Mouse (Mus musculus) macrophage (primary cell): ENCODE data around the gene Unc5cl. TPM values are rescaled to one million over a fixed set of nuclear protein-coding genes. Genes with fewer than 3 reads are reported as not detected.

ENCODE experiments used
- H3K27ac ChIP-seq: fragments of 350-480 bp; formaldehyde crosslinking; 2 replicates; pipeline ENCODE4 v1.9.0; 2021
- H3K36me3 ChIP-seq: fragments of 350-480 bp; formaldehyde crosslinking; 2 replicates; pipeline ENCODE4 v1.9.0; 2021; ENCODE audit errors: inconsistent target
- H3K4me3 ChIP-seq: fragments of 350-480 bp; formaldehyde crosslinking; 2 replicates; pipeline ENCODE4 v1.9.0; 2021; ENCODE audit errors: inconsistent target
- H3K79me2 ChIP-seq: fragments of 350-480 bp; formaldehyde crosslinking; 2 replicates; pipeline ENCODE4 v1.9.0; 2021; ENCODE audit errors: inconsistent target
- WGBS: methylation state at CpG from one replicate; pipeline ENCODE4 v1.1.7; 2026; ENCODE audit warnings: inconsistent platforms; ENCODE audit not compliant: missing documents; 5-methylcytosine and 5-hydroxymethylcytosine counted together
- polyA plus RNA-seq: library from polyadenylated mRNA; stranded (reverse); fragments of 250-400 nt; gene quantifications from 3 replicates; pipeline ENCODE4 v1.2.4, GENCODE M21; 2018; ENCODE audit warnings: inconsistent platforms

The Unc5cl gene
- polyA plus RNA-seq, 1 experiment from 2014 or later = not detected

GRCm38 (mm10) chr17:48557823-48558715 lies 103.4 kb downstream of the Unc5cl start:
- H3K79me2 ChIP-seq = no peaks in the 10 kb centered on the region
- no peak overlapping the region for H3K4me3 ChIP-seq
- 49% methylated on average over 7 of the region's 7 CpGs for WGBS
- no peak overlapping the region for H3K27ac ChIP-seq
- no peaks in the 10 kb centered on the region for H3K36me3 ChIP-seq

- Histone ChIP-seq H3K4me3 (no peak overlapping the region), H3K27ac (no peak overlapping the region), H3K79me2 (no peaks in the 10 kb centered on the region), H3K36me3 (no peaks in the 10 kb centered on the region)
- WGBS = 93% methylated on average over 8 of the region's 8 CpGs
Observed at GRCm38 (mm10) chr17:48564931-48565330, 110.2 kb downstream of the Unc5cl start.

GRCm38 (mm10) chr17:48569656-48570055 lies 115.0 kb downstream of the Unc5cl start:
- WGBS = 91% methylated on average over 4 of the region's 4 CpGs
- H3K4me3 ChIP-seq = no peak overlapping the region
- no peak overlapping the region for H3K27ac ChIP-seq
- H3K79me2 ChIP-seq = no peaks in the 10 kb centered on the region
- H3K36me3 ChIP-seq = no peaks in the 10 kb centered on the region

GRCm38 (mm10) chr17:48581153-48581552 lies 126.5 kb downstream of the Unc5cl start:
- WGBS = 94% methylated on average over 5 of the region's 5 CpGs

GRCm38 (mm10) chr17:48582486-48582990 lies 127.8 kb downstream of the Unc5cl start:
- H3K4me3 ChIP-seq = no peak overlapping the region
- H3K27ac ChIP-seq = no peak overlapping the region
- no peaks in the 10 kb centered on the region for H3K79me2 ChIP-seq
- WGBS = 63% methylated on average over 14 of the region's 14 CpGs
- H3K36me3 ChIP-seq = no peaks in the 10 kb centered on the region

More at GRCm38 (mm10) chr17:48581153-48581552, 126.5 kb downstream of the Unc5cl start:
- H3K79me2 ChIP-seq = no peaks in the 10 kb centered on the region
- no peak overlapping the region for H3K4me3 ChIP-seq
- H3K27ac ChIP-seq = no peak overlapping the region
- no peaks in the 10 kb centered on the region for H3K36me3 ChIP-seq

GRCm38 (mm10) chr17:48583401-48583800 lies 128.7 kb downstream of the Unc5cl start:
- 89% methylated on average over 11 of the region's 11 CpGs for WGBS
- H3K36me3 ChIP-seq = no peaks in the 10 kb centered on the region
- no peak overlapping the region for H3K27ac ChIP-seq
- no peaks in the 10 kb centered on the region for H3K79me2 ChIP-seq
- H3K4me3 ChIP-seq = no peak overlapping the region

- 3% methylated on average over 14 of the region's 14 CpGs for WGBS
- peak overlapping the region; percentile 11 for H3K4me3 ChIP-seq
- no peak overlapping the region for H3K27ac ChIP-seq
Observed at GRCm38 (mm10) chr17:48585902-48586359, 131.2 kb downstream of the Unc5cl start.

GRCm38 (mm10) chr17:48588674-48589073 lies 134.0 kb downstream of the Unc5cl start:
- Histone ChIP-seq H3K79me2 (no peaks in the 10 kb centered on the region), H3K27ac (no peak overlapping the region), H3K4me3 (no peak overlapping the region), H3K36me3 (no peaks in the 10 kb centered on the region)
- WGBS = 86% methylated on average over 3 of the region's 3 CpGs

More at GRCm38 (mm10) chr17:48585902-48586359, 131.2 kb downstream of the Unc5cl start:
- H3K36me3 ChIP-seq = no peaks in the 10 kb centered on the region
- no peaks in the 10 kb centered on the region for H3K79me2 ChIP-seq

Other genes starting within 250 kb of the Unc5cl start
- 0.24 to 0.77 TPM in 2 of 3 replicates, not detected in the other for gene Trem1, start 222.1 kb upstream of the Unc5cl start, polyA plus RNA-seq
- gene Trem3, start 207.1 kb upstream of the Unc5cl start, polyA plus RNA-seq = 0.42 to 0.67 TPM in 2 of 3 replicates, not detected in the other
- 0.52 to 1.5 TPM (median 1.4 TPM) in 3 replicates for gene Treml4, start 190.6 kb upstream of the Unc5cl start, polyA plus RNA-seq
- 10.8 to 16.6 TPM (median 14.5 TPM) in 3 replicates for gene Treml2, start 155.4 kb upstream of the Unc5cl start, polyA plus RNA-seq
- 36.0 to 70.3 TPM (median 51.1 TPM) in 3 replicates for gene B430306N03Rik, start 138.8 kb upstream of the Unc5cl start, polyA plus RNA-seq
- gene Trem2, start 108.5 kb upstream of the Unc5cl start, polyA plus RNA-seq = 965 to 1,222 TPM (median 1,131 TPM) in 3 replicates
- 2.0 to 2.7 TPM (median 2.4 TPM) in 3 replicates for gene Treml1, start 95.0 kb upstream of the Unc5cl start, polyA plus RNA-seq
- gene Nfya, start 45.0 kb upstream of the Unc5cl start, polyA plus RNA-seq = 75.7 to 108 TPM (median 86.8 TPM) in 3 replicates
- gene Oard1, start 44.9 kb upstream of the Unc5cl start, polyA plus RNA-seq = 22.0 to 30.1 TPM (median 23.8 TPM) in 3 replicates
- not detected in 3 replicates for gene Apobec2, start 22.0 kb upstream of the Unc5cl start, polyA plus RNA-seq
- gene Tspo2, start 3.4 kb upstream of the Unc5cl start, polyA plus RNA-seq = not detected in 3 replicates